Mouse (Mus musculus) G1E-ER4 (cell line): ENCODE results near the gene Zfp287. TPM values are rescaled to one million over a fixed set of nuclear protein-coding genes. Genes with fewer than 3 reads are reported as not detected.

ENCODE experiments used
- GATA1 ChIP-seq: IDR thresholded peaks from one replicate; pipeline ENCODE4 v1.8.0; 2012; ENCODE audit warnings: low read length, inconsistent platforms
- polyA plus RNA-seq: library from polyadenylated mRNA; stranded (reverse); fragments of >175 nt; gene quantifications from 2 replicates; pipeline ENCODE4 v1.2.3, GENCODE M21; 2012

The Zfp287 gene
- polyA plus RNA-seq, 1 experiment, result not detected

DNA sequence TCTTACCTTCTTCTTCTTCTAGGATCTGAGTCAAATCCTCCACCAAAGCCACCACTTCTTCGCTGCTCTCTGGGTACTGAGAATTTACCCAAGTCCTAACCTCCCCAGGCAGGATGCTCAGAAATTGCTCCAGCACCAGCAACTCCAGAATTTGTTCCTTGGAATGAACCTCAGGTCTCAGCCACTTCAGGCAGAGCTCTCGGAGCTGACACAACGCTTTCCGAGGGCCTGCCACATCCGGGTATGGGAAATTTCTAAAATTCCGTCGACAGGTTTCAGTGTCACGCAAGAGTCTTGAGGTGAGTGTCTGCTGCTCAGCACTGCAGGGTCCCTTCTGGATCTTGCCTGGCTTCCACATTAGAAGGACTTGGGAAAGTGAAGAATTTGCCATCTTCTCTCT, 3.4 kb downstream of the Zfp287 start:
- no peak for TF ChIP-seq GATA1

DNA sequence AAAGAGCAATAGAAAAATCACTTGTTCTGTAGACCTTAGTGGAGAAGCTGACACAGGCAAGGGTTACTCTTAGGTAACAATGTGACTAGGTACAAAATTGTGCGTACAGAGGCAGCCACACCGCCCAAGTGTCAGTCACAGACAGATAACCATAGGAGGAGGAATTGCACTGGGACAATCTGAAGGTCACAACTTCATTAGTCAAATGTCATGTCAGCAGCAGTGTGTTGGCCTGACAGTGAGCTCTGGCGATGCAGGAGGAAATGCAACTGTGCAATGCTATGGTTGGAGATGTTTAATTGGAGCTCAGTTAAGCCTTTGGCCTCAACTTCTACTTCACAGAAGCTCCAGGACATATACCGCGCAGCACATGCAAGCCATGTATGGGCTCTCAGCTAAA, 21.0 kb downstream of the Zfp287 start:
- no peak for TF ChIP-seq GATA1

DNA sequence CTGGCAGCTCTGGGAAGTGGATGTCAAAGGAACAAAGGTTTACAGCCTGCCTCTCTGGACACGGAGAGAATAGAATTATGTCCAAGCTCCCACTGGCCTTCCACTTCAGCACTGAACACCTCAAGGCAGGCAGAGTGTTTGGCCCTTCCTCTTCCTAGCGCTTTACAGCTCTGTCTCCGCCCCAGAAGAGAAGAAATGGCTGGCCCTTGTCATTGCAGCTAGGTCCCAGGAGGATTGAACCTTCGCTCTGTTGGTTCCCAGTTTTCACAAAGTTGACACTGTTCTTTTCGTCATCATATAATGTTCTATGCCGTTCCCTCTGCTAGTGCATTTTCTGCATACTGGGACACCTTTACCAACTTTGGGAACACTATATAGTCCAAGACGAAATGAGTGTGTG, 23.5 kb downstream of the Zfp287 start:
- no peak for TF ChIP-seq GATA1

DNA sequence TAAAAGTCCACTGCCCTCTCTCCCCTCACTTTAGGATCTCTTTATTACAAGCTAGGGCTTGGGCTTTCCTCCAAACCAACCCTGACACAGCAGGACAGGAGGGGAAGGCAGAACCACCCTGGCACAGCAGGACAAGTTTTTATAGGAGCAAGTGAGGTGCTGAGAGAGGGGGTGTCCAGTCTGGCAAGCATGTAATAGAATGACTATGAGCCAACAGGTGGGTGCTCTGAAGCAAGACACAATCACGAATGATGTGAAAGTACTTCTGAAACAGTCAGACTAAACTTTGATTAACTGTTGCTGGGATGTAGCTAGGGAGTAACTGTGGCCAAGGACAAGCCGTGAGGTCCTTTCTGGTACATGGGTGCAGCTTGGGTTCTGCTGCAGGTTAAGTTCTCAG, 25.6 kb downstream of the Zfp287 start:
- TF ChIP-seq GATA1, result no peak

DNA sequence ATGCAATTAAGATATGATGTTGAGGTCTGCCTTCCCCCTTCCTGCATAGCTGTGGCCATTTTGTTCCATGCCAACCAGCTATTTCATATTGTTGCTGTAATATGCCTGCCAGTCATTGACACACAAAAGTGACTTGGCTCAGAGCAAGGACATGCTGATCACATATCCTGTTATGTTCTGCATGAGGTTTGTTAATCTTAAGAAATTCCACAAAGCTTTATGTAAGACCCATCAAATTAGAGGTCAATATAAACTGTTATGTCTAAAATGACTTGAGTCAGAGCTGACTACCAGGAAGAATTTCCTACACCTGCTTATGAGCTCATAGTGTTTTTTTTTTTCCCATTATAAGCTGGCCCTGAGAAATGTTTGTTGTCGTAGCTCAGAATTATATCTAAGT, 30.5 kb downstream of the Zfp287 start:
- no peak for TF ChIP-seq GATA1

DNA sequence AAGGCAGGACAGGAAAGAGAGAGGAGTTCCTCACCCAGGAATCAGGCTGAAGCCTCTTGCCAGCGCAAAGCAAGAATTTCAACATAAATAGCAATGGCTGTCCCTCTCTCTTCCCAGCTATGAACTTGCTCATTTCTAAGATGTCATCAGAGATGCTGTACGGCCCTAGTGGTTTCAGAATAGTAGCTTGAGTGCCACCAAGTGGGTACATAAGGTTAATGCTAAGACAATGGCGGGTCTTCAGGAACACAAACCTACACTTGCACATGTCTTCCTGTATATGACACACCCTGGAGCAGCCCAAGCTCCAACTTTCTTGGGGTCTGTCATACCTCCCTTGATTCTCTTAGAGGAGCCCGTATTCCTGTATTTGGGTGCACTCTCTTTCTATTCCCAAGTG, 32.0 kb downstream of the Zfp287 start:
- TF ChIP-seq GATA1, result no peak

DNA sequence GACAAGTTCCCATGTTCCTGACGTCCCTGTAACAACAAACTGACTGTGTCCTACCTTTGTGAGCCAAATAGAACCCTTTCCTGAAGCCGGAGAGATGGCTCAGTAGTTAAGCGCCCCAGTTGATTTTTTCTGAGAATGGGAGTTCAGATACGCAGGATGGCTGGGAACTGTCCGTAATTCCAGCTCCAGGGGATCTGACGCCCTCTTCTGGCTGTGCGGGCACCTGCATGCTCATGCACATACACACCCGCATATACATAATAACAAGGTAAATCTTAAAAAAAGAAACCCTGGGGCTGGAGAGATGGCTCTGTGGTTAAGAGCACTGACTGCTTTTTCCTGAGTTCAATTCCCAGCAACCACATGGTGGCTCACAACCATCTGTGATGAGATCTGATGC, 36.6 kb downstream of the Zfp287 start:
- no peak for TF ChIP-seq GATA1

DNA sequence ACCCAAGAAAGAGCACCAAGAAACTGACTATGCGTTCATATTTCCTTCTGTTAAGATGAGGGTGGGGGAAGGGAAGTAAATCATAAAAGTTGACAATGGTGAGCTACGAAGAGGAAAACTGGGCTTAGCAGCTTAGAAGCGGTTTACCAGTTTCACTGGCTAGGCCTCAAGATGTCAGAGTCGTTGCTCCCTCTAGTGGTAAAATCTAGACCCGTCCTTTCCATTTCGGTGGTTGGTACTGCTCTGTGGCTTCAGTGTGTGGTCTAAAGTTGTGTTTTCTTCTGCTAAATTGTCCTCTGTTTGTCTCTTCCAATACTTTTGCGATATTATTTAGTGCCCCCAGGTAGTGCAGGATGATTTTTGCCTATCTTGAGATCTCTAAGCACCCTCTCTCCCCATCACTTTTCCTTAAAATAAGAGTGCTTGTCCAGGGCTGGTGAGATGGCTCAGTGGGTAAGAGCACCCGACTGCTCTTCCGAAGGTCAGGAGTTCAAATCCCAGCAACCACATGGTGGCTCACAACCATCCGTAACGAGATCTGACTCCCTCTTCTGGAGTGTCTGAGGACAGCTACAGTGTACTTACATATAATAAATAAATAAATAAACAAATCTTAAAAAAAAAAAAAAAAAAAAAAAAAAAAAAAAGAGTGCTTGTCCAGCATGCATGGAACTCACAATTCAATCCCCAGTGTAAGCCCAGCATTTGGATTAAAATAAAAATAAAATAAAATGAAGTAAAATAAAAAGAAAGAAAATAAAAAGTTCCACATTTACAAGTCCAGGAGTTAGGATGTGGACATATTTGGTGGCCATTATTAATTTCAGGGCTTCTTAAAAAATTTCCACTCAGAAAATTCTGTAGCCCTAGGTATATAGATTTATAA, 38.2 kb downstream of the Zfp287 start:
- TF ChIP-seq GATA1, result no peak

DNA sequence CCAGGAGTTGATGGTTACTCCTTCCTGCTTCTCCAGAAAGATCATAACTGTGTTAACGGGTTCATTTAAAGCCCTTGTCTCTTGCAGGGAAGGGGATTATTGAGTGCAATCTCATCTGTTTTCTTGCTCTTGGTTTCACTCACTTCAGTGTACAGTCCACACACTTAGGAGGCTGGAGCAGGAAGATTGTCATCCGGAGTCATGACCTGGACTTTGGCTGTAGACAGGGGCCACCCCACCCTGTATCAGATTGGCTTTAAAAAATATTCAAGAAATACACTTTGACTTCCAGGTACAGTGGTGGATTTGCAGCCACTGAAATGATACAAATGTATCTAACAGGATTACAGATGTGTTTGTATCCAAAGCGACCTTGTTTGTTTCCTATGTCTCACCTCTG, 40.1 kb downstream of the Zfp287 start:
- TF ChIP-seq GATA1, result no peak

DNA sequence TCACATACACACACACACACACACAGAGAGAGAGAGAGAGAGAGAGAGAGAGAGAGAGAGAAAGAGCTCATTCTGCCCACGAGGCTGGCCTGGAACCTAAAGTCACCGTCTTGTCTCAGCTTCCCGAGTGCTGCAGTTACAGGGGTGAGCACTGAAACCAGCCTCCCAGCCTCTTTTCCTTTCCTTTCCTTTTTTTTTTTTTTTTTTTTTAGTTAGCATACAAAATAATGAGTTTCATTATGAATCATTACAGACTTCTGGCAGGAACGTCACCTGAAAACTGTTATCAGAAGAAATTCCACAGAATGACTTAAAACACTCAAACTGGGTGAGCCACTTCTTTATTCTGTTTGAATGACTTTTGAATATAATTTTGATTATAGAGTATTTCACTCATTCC, 51.8 kb downstream of the Zfp287 start:
- no peak for TF ChIP-seq GATA1

DNA sequence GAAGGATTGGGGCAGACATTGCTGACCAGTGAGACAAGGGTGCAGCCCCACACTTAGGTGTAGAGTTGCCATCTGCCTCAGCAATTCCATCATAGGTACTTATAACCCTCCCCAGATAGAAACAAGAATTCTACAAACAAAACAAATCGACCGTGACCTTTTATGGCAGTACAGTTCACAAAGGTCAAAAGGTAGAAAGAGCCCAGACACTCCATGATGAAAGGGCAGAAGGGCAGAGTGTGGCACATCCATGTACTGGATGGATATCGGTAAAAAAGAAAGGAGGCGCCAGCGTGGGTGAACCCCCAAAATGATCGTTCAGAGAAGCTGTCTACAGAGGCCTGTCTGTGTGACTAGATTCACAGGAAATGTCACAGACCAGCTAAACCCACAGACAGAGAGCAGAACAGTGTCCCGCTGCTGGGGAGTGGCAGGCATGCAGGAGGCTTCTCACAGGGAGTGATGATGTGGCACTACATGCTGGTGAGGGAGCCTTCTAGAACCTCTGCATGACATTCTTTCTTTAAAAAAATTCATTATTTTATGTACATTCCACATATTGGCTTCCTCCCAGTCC, 52.8 kb downstream of the Zfp287 start:
- TF ChIP-seq GATA1, result no peak

DNA sequence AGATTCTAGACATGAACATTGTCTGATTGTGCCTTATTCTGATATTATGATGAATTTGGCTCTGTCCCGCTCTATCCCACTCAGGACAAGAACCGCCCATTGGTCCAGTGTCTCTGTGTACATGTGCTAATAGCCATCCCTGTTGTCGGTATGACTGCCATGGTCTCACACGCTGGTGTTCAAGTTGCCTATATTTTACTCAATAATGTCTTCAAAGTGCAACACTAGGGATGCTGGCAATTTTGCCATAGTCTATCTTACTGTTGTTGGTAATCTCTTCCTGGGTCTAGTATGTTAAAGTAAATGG, 55.5 kb downstream of the Zfp287 start:
- TF ChIP-seq GATA1, result no peak

DNA sequence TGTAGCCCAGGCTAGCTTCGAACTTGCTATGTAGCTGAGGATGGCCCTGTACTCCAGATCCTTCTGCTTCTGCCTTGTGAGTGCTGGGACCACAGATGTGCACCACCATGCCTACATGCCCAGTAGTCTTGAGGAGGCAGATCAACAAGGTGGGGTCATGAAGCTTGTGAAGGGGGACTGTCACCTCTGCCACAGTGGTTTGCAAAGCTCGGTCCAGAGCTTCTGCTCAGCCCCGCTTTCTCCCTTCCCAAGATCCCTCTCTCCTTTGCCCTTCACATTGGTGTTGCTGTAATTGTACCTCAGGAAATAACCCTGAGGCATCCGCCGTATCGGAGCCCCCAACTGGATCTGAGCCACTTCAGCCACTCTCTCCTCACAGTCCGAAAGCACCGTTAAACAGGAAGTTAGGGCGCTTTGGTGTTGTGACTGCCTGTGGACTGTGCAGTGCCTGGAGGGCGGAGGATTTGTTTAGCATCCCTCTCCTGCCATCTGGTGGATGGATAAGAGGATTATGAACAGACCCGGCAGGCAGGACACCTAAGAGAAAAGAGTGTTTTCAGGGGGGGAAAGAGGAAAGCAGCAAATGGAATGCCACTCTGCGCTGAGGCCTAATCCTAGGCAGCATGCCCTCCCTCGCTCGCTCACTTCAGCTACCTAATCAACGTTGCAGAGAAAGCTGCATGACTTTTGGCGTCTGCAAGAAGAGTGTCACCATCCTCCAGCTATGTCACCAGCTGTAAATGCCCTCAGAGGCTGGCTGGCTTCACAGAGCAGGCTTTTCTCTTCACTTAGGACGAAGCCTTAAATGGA, 56.0 kb downstream of the Zfp287 start:
- no peak for TF ChIP-seq GATA1

DNA sequence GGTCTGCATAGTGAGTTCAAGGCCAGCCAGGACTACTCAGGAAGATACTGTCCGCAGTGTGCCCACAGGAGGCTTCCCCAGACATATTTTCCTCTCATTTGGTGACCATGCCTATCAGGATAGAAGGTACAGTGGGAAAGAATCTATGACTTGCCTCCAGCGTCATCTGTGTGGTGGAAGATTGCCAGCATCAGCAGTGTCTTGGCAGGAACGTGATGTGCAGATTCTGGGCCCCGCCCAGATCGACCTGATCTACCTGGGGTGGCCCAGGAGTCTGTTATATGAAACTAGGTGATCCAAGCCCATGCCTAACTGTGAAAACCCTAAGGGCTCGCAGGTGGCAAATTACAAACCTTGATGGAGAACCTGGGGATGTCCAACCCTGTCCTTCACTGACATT, 61.7 kb downstream of the Zfp287 start:
- no peak for TF ChIP-seq GATA1

DNA sequence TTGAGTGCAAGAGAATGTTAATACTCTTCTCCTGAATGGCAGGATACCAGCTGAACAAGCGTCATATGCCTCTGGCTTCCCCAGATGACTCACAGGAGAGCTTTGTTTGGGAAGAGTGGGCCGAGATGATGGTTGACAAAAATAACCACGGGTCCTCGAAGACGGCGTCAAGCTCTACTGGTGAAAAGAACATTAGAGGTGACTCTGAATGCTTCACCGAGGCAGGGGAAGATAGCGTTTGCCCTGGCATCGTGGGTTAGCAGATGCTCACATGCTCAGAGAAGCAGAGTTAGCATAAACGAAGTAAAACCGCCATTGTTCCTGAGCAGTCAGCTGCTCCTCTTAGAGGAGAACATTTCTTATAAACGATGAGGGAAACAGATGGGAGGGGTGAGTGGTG, 62.2 kb downstream of the Zfp287 start:
- no peak for TF ChIP-seq GATA1

DNA sequence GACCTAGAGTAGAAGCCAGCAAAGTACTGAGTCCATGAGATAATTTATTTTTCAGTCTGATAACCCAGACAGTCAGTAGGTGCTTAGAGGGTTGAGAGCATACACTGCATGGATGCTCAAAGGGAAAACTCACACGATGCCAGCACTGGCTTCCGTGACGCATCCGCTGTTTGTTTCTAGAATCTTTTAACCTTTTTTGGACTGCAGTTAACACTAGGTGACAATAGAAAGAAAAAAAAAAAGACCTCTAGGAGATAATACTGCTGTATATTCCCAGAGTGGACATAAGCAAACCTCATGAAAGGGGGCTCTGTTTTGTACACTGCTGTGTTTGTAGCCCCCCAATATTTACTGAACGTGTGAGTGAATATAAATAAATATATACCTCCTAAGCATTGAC, 62.7 kb downstream of the Zfp287 start:
- TF ChIP-seq GATA1, result no peak

DNA sequence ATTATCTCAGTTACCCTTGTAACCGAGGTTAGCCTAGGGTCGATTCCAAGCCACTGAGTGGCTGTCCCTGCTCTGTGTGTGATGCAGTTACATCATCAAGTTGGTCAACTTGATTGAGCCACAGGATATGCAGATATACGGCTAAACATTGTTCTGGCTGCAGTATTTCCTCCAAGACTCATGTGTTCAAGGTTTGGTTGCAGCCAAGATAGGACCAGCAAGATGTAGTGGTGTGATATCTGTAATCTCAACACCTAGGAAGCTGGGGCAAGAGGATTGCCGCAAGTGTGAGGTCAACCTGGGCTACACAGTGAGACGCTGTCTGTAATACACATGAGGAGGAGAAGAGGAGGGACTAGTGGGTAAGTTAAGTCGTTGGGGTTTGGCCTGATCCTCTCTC, 67.5 kb downstream of the Zfp287 start:
- no peak for TF ChIP-seq GATA1
